Mouse (Mus musculus): ENCODE measurements around the gene Vmn1r39. TPM values are rescaled to one million over a fixed set of nuclear protein-coding genes. Genes with fewer than 3 reads are reported as not detected.

The Vmn1r39 gene
- not detected for polyA plus RNA-seq (2014; fragmentation: Illumina TruSeq; extraction: RNeasy Lipid Tissue Mini Kit (QIAGEN cat#74804); ENCODE audit: low read depth, low replicate concordance)

GRCm38 (mm10) chr6:66810509-66810908 lies at the start of gene Vmn1r39:
Gene Vmn1r39, minus strand, starts transcription at chr6:66810609.

GRCm38 (mm10) chr6:66782527-66782926 lies 27.9 kb downstream of the Vmn1r39 start, which contains the start of gene Vmn1r38:
Gene Vmn1r38, minus strand, starts transcription at chr6:66782627.

Other genes with a start within 250 kb of the Vmn1r39 start
- gene Vmn1r33, start 192.3 kb downstream of the Vmn1r39 start, polyA plus RNA-seq (2014; fragmentation: Illumina TruSeq; extraction: RNeasy Lipid Tissue Mini Kit (QIAGEN cat#74804); ENCODE audit: low read depth, low replicate concordance) = not detected
- gene Vmn1r34, start 166.7 kb downstream of the Vmn1r39 start, polyA plus RNA-seq (2014; fragmentation: Illumina TruSeq; extraction: RNeasy Lipid Tissue Mini Kit (QIAGEN cat#74804); ENCODE audit: low read depth, low replicate concordance) = not detected
- not detected for gene Vmn1r35, start 124.7 kb downstream of the Vmn1r39 start, polyA plus RNA-seq (2014; fragmentation: Illumina TruSeq; extraction: RNeasy Lipid Tissue Mini Kit (QIAGEN cat#74804); ENCODE audit: low read depth, low replicate concordance)
- not detected for gene Vmn1r36, start 91.4 kb downstream of the Vmn1r39 start, polyA plus RNA-seq (2014; fragmentation: Illumina TruSeq; extraction: RNeasy Lipid Tissue Mini Kit (QIAGEN cat#74804); ENCODE audit: low read depth, low replicate concordance)
- gene Vmn1r37, start 81.2 kb downstream of the Vmn1r39 start, polyA plus RNA-seq (2014; fragmentation: Illumina TruSeq; extraction: RNeasy Lipid Tissue Mini Kit (QIAGEN cat#74804); ENCODE audit: low read depth, low replicate concordance) = not detected
- not detected for gene Vmn1r38, start 28.0 kb downstream of the Vmn1r39 start, polyA plus RNA-seq (2014; fragmentation: Illumina TruSeq; extraction: RNeasy Lipid Tissue Mini Kit (QIAGEN cat#74804); ENCODE audit: low read depth, low replicate concordance)
- 409 TPM for gene Gng12, start 85.8 kb upstream of the Vmn1r39 start, polyA plus RNA-seq (2014; fragmentation: Illumina TruSeq; extraction: RNeasy Lipid Tissue Mini Kit (QIAGEN cat#74804); ENCODE audit: low read depth, low replicate concordance)
- gene Gadd45a, start 226.8 kb upstream of the Vmn1r39 start, polyA plus RNA-seq (2014; fragmentation: Illumina TruSeq; extraction: RNeasy Lipid Tissue Mini Kit (QIAGEN cat#74804); ENCODE audit: low read depth, low replicate concordance) = 41.4 TPM

Data from kidney, adult 10 weeks (tissue).